Mouse (Mus musculus) erythroblast, embryonic 14.5 days (primary cell): ENCODE measurements around the gene Slc30a2.

Experiments
- GATA1 ChIP-seq: IDR thresholded peaks from 2 replicates; pipeline ENCODE4 v1.6.1; 2012; ENCODE audit warnings: low read length, inconsistent platforms, mixed read lengths
- TAL1 ChIP-seq: IDR thresholded peaks from 3 replicates; pipeline ENCODE4 v1.6.1; 2012; ENCODE audit warnings: low read length, inconsistent platforms, mixed read lengths

DNA sequence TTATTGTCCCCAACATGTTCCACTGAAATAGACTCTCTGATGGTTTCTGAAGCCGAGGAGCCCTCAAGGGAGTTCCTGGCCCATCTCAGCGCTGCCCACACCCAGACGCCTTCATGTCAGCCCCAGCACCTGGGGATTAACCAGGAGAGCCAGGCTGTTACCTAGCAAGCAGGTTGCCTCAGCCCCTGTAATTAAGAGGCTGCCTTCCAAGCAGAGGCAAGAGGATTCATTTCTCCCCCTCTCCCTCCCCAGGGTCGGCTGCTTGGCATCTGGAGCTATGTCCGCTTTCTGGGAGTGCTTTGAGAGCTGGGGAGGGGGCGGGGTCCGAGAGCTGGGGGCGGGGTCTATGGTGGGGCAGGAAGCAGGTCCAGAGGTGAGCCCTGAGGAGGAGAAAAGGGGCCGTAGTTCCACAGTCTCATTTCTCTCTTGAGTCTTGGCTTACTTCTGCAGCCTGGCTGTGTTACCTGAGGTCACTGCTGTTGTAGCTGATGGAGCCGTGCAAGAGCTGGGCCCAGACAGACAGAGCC is 35.2 kb downstream of the Slc30a2 start:
- TF ChIP-seq GATA1: no peak
- TF ChIP-seq TAL1: no peak
